Mouse (Mus musculus): ENCODE data around the gene Gm49416.
"Not testable (repeated sequence)": the region's sequence is repeated elsewhere in the genome, so short reads cannot be mapped to it uniquely, and the experiment has no call there.

Gm49416 gene

DNA sequence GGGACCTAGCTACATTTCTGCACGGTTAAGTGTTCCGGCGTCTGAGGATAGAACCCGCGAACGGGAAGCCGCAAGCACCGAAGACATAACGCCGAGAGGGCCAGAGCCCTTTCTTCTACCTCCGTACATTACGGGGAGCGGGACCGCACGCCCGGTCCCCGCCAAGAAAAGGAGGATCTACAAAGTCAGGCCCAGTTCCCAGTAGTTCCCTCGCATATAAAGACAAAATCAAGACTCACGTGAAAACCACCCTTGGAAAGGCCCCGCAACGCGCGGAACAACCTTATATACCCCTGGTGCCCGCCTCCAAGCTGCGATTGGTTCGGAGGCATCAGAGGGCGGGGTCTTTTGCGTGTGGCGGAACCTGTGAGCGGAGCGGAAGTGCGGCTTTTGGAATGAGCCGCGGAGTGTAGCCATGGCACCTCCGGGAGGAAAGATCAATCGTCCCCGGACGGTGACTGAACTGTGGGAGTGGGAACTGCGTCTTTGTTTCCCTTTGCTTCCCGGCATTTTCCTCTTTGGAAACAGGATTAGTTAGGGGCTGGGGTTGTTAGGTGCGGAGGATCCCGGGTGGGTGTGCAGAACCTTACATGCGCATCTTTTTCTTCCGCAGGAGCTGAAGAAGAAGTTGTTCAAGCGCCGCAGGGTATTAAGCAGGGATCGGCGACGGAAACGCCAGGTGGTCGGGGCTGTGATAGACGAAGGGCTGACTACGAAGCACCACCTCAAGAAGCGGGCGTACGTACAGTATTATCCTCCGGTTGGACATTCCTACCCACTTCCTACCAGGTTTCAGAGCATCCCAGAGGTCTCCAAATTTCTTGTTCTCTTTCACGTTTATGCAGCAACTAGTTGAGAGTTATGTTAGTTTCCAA is at the start of gene Gm49416, which contains the start of gene 1810009A15Rik:
Gm49416 (plus strand) TSS at position 416 of the 875 bp plus-strand sequence.
1810009A15Rik (plus strand) TSS at position 343 of the 875 bp plus-strand sequence.
- DNase-seq (ENCODE audit: low spot score in 2 of 2) = peak; percentile 91 to 93

DNA sequence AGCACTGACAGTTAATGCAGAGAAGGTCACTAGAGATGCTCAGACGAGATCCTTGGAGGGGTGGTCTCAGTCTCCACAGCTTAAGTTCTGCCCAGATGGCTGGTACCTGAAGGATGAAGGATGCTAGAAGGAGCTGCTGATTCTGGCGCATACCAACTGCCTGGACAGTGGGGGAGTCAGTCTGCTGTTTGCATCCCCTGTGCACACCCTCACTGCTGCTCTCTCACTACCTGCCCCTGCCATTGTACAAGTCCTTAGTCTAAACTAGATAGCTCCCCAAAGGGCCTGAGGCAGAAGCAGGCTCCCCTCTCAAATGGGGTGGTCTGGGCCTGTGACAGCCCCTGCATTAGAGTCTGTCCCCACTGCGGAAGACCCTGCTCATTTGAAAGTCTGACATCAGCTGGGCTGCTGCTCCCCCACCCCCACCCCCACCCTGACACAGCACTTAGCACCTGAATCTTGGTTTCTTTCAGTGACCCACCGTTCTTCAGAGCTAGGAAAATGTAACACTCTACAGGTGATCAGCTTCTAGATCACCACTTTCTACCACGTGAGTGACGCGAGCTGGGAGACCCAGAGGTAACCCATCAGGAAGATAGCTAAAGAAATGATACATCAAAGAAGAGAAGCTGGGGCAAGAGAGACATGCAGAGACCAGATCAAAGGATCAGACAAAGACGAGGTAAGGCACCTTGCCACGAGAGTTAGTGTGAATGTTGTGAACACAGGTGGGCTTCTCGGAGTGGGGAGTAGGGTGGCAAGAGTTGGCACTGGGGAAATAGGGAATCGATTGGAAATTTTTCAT is 49.4 kb upstream of the Gm49416 start, which contains the start of gene Gng3:
Gng3 (minus strand) TSS at position 92 of the 805 bp plus-strand sequence.
- peak; percentile 84 to 90 for DNase-seq (ENCODE audit: low spot score in 2 of 2)

DNA sequence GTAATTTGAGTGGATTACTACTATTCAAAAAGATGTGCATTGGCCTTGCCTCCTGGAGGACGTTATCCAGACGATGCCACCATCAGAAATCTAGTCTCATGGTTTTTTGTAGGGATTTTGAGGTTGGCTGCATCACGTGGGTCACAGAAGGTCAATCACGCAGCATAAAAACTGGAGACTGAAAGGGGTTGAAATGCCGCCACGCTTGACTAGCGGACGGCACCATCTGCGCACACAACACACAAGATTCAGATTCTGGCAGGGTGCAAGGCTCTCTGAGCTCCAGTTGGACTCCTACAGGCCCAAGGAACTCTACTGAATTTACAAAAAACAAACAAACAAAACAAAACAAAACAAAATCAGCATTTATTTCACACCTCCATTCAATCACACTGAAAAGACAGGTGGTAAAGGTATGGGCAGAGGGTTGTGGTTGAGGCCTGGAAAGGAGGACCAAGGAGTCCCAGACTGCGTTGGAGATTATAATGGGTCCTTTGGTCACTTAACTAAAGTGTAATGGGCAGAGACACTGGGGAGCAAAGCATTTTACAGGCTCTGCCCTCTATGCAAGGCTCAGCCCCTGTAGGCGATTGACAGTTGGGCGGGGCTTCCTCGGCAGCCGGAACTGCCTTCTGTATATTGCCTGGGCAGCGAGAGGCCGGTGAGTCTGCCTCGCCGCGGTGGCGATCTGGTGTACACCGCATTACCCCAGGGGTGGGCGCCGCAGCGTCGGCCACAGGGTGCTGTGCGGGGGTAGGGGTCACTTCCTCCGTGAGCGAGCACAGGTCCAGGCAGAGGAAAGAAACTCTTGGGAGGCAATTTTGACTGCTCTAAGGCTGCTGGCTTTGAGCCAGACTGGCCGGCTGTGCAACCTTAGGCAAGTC is 48.6 kb upstream of the Gm49416 start:
- DNase-seq (ENCODE audit: low spot score in 2 of 2) = peak; percentile 73 to 77

DNA sequence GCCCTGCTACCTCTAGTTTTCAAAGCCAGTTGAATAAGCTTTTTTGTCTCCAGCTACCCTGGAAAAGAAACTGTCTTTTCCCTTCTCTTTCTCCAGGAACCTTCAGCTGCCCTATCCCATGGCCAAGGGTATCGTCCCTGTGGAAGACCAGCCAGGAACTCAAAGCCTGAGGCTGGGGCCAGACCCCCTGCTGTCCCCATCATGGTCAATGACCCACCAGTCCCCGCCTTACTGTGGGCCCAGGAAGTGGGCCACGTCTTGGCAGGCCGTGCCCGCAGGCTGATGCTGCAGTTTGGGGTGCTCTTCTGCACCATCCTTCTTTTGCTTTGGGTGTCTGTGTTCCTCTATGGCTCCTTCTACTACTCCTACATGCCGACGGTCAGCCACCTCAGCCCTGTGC is 47.7 kb upstream of the Gm49416 start:
- DNase-seq (ENCODE audit: low spot score in 2 of 2) = no peak

DNA sequence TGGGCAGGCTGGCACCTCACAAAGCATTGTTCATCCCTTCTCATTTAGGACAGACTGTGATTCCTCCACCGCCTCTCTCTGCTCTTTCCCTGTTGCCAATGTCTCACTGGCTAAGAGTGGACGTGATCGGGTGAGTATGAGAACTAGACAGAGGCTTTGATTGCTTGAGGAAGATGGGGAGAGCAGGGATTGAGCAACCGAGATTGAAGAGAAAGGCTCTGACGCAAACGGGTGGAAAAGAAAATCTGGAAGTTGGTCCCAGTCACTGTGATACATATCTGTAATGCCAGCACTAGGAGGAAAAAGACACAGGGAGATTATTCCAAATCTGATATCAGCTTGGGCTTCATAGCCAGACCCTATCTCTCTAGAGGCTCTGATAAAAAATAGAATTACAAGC is 45.8 kb upstream of the Gm49416 start:
- no peak for DNase-seq (ENCODE audit: low spot score in 2 of 2)

DNA sequence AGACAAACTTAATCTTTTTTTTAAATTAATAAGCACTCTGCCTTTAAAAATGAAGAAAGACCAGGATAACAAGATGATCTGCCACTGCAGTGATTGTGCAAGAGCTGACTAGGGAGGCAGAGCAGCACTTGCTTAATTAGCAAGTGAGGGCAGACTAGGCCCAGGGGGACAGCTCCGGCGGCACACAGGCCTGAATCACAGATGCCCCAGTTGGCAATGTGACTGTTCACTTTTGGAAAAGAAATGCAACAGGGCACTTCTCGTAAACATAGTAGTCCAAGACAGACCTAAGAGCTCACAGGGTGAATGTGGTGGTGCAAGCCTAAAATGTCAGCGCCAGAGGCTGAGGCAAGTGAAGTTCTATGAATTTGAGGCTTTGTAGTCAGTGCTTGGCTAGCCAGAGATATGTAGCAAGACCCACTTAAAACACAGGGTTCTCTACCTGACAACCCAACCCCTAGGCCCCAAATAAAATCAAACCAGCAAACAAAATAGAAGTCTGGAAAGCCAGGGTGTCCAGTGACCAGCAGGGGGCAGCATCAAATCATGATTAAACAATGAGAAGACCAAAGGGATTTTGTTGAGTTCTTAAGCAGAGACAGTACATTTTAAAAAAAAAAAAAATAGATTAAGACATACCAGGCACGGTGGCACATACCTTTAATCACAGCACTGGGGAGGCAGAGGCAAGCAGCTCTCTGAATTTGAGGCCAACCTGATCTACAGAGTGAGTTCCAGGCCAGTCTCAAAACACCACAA is 44.2 kb upstream of the Gm49416 start:
- peak; percentile 49 to 50 for DNase-seq (ENCODE audit: low spot score in 2 of 2)

DNA sequence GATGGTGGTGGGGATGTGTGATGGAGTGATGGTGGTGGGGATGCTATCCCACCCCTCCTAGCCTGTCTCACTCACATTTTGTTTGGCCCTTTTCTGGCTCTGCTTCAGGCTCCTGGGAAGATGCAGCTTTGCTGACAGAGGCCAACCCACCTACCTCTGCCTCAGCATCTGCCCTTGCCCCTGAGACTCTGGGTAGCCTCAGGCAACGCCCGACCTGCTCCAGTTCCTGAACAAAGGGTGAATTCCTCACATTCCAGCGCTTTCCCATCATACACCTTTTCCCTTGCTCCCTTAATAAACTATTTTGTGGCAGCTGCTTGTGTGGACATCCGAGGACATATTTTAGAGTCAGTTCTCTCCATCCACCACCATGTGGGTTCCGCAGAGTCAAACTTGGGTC is 40.4 kb upstream of the Gm49416 start:
- DNase-seq (ENCODE audit: low spot score in 2 of 2) = no peak

DNA sequence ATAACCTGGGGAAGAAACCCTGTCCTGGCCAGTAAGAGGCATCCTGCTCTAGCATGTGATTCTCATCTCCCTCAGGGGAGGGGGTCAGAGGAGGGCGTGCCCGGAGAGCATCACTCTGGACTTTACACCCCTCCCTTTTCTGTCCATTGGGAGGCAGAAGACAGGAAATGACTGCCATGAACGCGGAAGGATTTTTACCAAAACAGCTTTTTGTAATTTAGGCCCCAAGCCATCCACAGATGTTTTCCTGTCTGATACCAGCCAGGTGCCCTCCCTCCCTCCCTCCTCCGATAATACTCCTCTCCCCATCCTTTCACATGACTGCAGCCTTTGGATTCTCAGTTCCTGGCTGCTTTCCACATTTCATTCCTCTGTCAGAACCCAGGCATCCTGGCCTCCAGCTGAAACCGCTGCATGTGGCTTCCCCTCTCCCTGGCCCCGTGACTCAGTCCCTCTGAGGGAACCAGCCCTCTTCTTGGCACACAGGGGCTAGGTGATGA is 38.3 kb upstream of the Gm49416 start, which contains the start of gene Lrrn4cl:
Lrrn4cl (plus strand) TSS at position 367 of the 500 bp plus-strand sequence.
- DNase-seq (ENCODE audit: low spot score in 2 of 2) = no peak

DNA sequence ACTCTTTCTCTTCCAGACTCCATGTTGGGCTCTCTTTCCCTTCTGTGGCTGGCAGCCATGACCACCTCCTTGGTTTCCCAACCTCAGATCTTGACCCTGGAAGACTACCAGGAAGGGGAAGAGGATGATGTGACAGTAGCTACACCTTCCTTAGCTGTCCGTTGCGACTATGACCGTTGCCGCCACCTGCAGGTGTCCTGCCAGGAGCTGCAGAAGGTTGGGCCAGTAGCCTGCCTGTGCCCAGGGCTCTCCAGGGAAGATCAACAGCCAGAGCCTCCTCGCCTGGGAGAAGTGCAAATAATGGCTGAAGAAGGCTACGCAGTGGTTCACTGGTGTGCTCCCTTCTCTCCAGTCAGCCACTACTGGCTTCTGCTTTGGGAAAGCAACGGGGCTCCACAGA is 37.1 kb upstream of the Gm49416 start:
- no peak for DNase-seq (ENCODE audit: low spot score in 2 of 2)

DNA sequence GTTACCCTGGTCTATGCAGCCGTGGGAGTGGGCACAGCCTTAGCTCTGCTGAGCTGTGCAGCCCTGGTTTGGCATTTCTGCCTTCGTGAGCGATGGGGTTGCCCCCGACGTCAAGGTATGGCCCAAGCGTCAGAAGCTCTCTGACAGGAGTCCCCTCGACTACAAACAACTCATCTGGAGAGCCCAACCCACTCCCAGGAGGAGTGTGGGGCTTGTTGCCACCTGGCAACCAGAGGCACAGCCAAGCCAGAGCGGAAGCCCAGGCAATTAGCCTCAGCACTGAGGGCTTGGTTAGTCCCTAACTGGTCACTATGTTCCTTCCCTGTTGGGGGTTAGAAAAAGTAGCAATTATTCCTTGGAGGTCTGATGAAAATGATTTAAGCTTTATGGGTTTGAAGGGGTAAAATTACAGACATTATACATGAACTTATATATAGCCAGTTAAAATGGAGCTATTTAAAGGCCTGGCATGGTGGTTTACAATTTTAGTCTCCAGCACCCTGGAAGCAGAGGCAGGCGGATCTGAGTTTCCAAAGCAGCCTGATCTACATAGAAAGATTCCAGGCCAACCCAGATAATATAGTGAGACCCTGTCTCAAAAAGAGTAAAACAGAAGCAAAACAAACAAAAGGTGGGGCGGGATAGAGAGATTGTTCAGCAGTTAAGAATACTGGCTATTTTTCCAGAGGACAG is 36.3 kb upstream of the Gm49416 start:
- no peak for DNase-seq (ENCODE audit: low spot score in 2 of 2)

DNA sequence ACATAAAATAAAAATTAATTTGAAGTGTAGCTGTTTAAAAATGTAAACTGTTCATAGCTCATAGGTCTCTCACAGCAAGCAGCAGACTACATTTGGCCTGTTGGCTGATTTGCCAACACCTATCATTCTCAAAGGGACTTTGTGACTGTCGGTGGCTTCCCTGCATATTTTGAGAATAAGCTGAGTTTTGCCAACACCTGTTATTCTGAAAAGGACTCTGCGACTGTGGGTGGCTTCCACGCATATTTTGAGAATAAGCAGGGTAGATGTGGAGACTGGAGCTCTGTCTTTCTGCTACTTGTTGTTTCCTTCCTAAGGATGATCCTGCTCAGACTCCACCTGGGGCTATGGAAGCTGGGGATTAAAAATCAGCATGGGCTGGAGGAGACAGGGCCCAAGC is 35.6 kb upstream of the Gm49416 start:
- no peak for DNase-seq (ENCODE audit: low spot score in 2 of 2)

DNA sequence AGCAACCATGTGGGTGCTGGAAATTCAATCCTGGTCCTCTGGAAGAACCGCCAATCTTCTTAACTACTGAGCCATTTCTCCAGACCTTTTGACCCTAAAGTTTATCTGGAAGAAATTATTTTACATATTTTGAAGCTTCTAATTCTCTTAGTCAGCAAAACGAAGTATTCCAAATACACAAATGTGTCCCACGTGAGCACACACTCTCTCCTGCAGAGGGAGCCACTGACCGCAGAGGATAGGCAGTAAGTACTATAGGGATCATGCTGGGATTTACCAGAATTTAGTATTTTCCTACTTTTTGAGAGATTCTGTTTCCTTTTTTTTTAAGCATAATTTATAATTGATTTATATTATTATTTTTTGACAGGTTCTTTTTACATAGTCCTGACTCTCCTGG is 31.0 kb upstream of the Gm49416 start:
- no peak for DNase-seq (ENCODE audit: low spot score in 2 of 2)

DNA sequence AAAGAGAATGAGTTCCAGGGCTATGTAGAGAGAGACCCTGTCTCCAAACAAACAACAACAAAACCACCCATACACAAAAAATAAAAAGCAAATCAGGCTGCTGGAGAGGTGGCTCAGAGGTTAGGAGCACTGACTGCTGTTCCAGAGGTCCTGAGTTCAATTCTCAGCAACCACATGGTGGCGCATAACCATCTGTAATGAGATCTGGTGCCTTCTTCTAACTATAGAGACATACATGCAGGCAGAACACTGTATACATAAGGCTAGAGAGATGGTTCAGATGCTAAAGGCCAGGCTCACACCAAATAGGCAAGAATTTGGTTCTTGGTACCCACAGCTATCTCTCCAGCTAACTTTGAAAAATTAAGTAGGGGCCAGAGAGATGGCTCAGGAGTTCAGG is 29.7 kb upstream of the Gm49416 start:
- no peak for DNase-seq (ENCODE audit: low spot score in 2 of 2)

DNA sequence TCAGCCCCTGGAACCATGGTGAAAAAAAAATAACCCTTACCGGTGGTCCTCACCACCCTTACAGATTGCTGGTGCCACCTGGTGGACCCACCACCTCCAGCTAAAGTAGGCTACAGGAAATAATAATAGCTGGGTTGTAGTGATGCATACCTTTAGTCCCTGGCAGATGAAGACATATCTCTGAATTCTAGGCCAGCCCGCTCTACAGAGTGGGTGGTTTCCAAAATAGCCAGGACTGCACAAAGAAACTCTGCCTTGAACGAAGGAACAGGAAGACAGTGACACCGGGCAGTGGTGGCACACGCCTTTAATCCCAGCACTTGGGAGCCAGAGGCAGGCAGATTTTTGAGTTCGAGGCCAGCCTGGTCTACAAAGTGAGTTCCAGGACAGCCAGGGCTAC is 24.5 kb upstream of the Gm49416 start:
- peak in 1 of 2 experiments; percentile 41 for DNase-seq (ENCODE audit: low spot score in 2 of 2)

DNA sequence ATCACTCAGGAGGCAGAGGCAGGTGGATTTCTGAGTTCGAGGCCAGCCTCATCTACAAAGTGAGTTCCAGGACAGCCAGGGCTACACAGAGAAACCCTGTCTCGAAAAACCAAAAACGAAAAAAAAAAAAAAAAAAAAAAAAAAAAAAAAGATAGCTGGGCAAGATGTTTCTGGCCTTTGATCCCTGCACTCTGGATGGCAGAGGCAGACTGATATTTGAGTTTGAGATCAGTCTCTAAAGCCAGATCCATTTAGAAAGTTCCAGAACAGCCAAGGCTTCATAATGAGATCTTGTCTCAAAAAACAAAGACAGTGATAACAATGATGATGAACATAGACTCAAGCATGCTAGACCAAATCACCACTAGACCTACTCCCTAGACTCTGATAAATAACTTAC is 18.3 kb upstream of the Gm49416 start:
- DNase-seq (ENCODE audit: low spot score in 2 of 2) = not testable (repeated sequence)

DNA sequence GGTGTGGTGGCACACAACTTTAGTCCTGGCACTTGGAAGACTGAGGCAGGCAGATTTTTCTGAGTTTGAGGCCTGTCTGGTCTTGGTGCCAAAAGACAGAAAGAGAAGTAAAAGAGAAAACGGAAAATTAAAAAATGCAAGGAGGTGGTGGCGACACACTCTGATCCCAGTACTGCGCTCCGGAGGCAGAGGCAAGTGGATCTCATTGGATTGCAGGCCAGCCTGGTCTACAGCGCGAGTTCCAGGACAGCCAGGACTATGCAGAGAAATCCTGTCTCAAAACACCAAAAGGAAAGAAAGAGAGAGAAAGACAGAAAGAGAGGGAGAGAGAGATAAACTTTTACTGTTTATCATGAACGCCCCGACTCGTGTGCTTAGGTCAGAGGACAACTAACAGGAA is 17.9 kb upstream of the Gm49416 start:
- no peak for DNase-seq (ENCODE audit: low spot score in 2 of 2)

DNA sequence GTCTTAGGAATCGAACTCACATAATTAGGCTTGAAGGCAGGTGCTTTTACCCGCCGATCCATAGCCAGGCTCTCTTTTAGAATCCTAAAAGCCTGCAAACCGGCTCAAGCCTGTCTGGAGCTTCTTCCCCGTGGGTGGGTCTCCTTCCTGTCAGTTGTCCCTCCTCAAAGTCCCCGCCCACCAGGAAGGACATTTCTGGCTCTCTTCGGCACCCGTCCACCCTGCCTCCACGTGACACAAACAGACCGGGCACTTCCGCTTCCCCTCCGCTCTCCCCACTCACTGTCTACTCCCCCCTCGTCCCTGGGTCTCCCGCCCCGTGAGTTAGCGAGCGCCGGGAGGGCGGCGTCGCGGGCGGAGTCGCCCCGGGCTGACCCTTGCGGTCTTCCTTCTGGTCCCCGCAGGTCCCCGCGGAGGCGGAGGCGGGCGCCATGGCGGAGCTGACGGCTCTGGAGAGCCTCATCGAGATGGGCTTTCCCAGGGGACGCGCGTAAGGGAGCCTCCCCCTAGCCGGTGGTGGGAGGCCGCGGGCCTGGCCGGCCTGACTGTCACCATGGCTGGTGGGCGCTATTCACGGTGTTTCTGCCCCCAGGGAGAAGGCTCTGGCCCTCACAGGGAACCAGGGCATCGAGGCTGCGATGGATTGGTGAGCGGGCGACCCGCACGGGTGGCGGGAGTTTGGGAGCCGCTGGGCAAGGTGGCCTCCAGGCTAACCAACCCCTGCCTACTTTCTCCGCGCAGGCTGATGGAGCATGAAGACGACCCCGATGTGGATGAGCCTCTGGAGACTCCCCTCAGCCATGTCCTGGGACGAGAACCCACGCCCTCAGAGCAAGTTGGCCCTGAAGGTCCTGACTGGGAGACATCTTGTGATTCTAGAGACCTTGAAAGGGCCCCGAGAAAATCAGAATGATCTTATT is 17.2 kb upstream of the Gm49416 start, which contains the start of gene Ubxn1:
Ubxn1 (plus strand) TSS at position 230 of the 920 bp plus-strand sequence.
- peak; percentile 96 to 97 for DNase-seq (ENCODE audit: low spot score in 2 of 2)

DNA sequence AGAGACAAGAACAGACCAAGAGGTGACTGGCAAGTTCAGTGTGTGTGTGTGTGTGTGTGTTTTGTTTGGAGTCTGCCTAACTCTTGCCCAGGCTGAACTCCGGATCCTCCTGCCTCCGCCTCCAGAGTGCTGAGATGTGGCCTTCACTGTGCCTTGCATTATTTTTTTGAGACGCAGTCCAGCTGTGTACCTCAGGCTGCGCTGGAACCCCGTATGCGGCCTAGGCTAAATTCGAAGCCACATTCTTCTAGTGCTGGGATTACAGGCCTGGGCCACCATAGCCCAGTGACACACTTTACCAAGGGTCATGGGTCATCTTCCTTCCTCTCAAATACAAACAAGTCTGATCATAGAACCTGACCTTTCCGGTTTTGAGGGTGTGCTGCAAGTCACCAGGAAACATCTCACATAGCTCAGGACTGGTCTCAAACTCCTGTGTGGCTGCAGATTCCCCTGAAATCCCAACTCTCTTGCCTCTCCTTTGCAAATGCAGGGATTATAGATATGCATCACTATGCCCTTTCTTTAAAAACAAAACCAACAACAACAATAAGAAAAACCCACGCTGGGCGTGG is 16.4 kb upstream of the Gm49416 start:
- DNase-seq (ENCODE audit: low spot score in 2 of 2) = no peak
